Mouse (Mus musculus) layer of hippocampus, adult 2 months (tissue): ENCODE measurements around the gene Ckm. TPM values are rescaled to one million over a fixed set of nuclear protein-coding genes. Genes with fewer than 3 reads are reported as not detected.

Source experiments
- DNase-seq, 2 experiments: peaks; one replicate each; pipeline ENCODE4 v3.0.0; 2022; ENCODE audit warnings: low spot score in 2 of 2
- H3K27ac ChIP-seq: fragments of 200-600 bp; 2 replicates; pipeline ENCODE4 v1.8.1; 2022
- H3K4me3 ChIP-seq: fragments of 200-600 bp; 2 replicates; pipeline ENCODE4 v1.8.1; 2022; ENCODE audit warnings: mild to moderate bottlenecking
- CTCF ChIP-seq: fragments of 200-600 bp; conservative IDR thresholded peaks from 2 replicates; pipeline ENCODE4 v1.8.1; 2022; ENCODE audit warnings: antibody characterized with exemption, mild to moderate bottlenecking, moderate library complexity
- microRNA-seq, 2 experiments: library from miRNA; unstranded; fragments of <30 nt; microRNA quantifications; one replicate each; pipeline ENCODE4 v1.2.0; 2021
- total RNA-seq, 2 experiments: library from RNA; stranded (reverse); gene quantifications; 2 replicates each; pipeline ENCODE4 v1.2.3; 2021

The Ckm gene
- total RNA-seq, 2 experiments from 2014 or later: not detected

- TF ChIP-seq CTCF: no peak
- Histone ChIP-seq H3K4me3 (no peak overlapping the region), H3K27ac (no peak overlapping the region)
- no peak for DNase-seq
Observed at GRCm38 (mm10) chr7:19467638-19468037, 63.1 kb downstream of the Ckm start.

- DNase-seq: no peak
- H3K4me3 ChIP-seq: no peak overlapping the region
- TF ChIP-seq CTCF: no peak
- H3K27ac ChIP-seq: no peak overlapping the region
Observed at GRCm38 (mm10) chr7:19468279-19468678, 63.7 kb downstream of the Ckm start.

- no peak overlapping the region for H3K27ac ChIP-seq
- DNase-seq: no peak
- TF ChIP-seq CTCF: no peak
- H3K4me3 ChIP-seq: no peak overlapping the region
Observed at GRCm38 (mm10) chr7:19469404-19469803, 64.8 kb downstream of the Ckm start.

- Histone ChIP-seq H3K4me3 (no peak overlapping the region), H3K27ac (no peak overlapping the region)
- no peak for DNase-seq
- TF ChIP-seq CTCF: no peak
Observed at GRCm38 (mm10) chr7:19470308-19470707, 65.7 kb downstream of the Ckm start.

- TF ChIP-seq CTCF: no peak
- Histone ChIP-seq H3K27ac (no peak overlapping the region), H3K4me3 (no peak overlapping the region)
- no peak for DNase-seq
Observed at GRCm38 (mm10) chr7:19472403-19472802, 67.8 kb downstream of the Ckm start.

Small RNAs within 50 kb of the gene (microRNA-seq; reads per million reads assigned to microRNA genes)
- 0 reads per million in 2 experiments for gene Mir343

Other genes starting within 250 kb of the Ckm start
- gene Gipr, start 238.6 kb upstream of the Ckm start, total RNA-seq: 1 to 10 TPM in 1 of 2 experiments, under 1 TPM in 1; 0.87 to 1.2 TPM
- gene Eml2, start 228.4 kb upstream of the Ckm start, total RNA-seq: 100 to 1,000 TPM; 159 to 162 TPM
- 1 to 10 TPM; 1.6 to 2.5 TPM for gene Gpr4, start 192.2 kb upstream of the Ckm start, total RNA-seq
- gene Opa3, start 176.4 kb upstream of the Ckm start, total RNA-seq: 10 to 100 TPM; 37.4 to 38.7 TPM
- 10 to 100 TPM; 15.7 to 17.1 TPM for gene Vasp, start 133.0 kb upstream of the Ckm start, total RNA-seq
- not detected for gene Ppm1n, start 124.7 kb upstream of the Ckm start, total RNA-seq
- gene Rtn2, start 122.2 kb upstream of the Ckm start, total RNA-seq: 10 to 100 TPM; 90.3 to 92.7 TPM
- gene Fosb, start 94.7 kb upstream of the Ckm start, total RNA-seq: 10 to 100 TPM; 12.8 to 14.1 TPM
- gene Ercc1, start 60.0 kb upstream of the Ckm start, total RNA-seq: 10 to 100 TPM; 51.7 to 51.9 TPM
- gene Cd3eap, start 45.3 kb upstream of the Ckm start, total RNA-seq: 10 to 100 TPM; 18.1 to 19.5 TPM
- 1 to 10 TPM; 6.1 to 6.9 TPM for gene Ppp1r13l, start 45.0 kb upstream of the Ckm start, total RNA-seq
- gene Ercc2, start 22.8 kb upstream of the Ckm start, total RNA-seq: 10 to 100 TPM; 36.4 to 36.5 TPM
- gene Klc3, start 672 bp upstream of the Ckm start, total RNA-seq: 1 to 10 TPM; 3.2 to 3.5 TPM
- gene Mark4, start 54.0 kb downstream of the Ckm start, total RNA-seq: 10 to 100 TPM; 92.9 to 99.6 TPM
- gene Exoc3l2, start 58.6 kb downstream of the Ckm start, total RNA-seq: under 1 TPM; 0.10 to 0.38 TPM
- gene Bloc1s3, start 103.6 kb downstream of the Ckm start, total RNA-seq: 1 to 10 TPM; 6.0 to 6.9 TPM
- 10 to 100 TPM; 17.2 to 20.7 TPM for gene Trappc6a, start 103.6 kb downstream of the Ckm start, total RNA-seq
- gene Nkpd1, start 113.1 kb downstream of the Ckm start, total RNA-seq: under 1 TPM; 0.38 to 0.71 TPM
- 100 to 1,000 TPM; 116 to 118 TPM for gene Ppp1r37, start 158.3 kb downstream of the Ckm start, total RNA-seq
- under 1 TPM; 0.81 to 0.95 TPM for gene Zfp296, start 172.5 kb downstream of the Ckm start, total RNA-seq
- gene Gemin7, start 172.8 kb downstream of the Ckm start, total RNA-seq: 10 to 100 TPM; 38.8 to 43.9 TPM
- gene Clasrp, start 199.7 kb downstream of the Ckm start, total RNA-seq: 100 to 1,000 TPM in 1 of 2 experiments, 10 to 100 TPM in 1; 95.4 to 112 TPM
- 10 to 100 TPM in 1 of 2 experiments, 1 to 10 TPM in 1; 9.8 to 11.3 TPM for gene Relb, start 224.7 kb downstream of the Ckm start, total RNA-seq